16 mouse cellular contexts compared by ENCODE assay signal in the genomic region with DNA sequence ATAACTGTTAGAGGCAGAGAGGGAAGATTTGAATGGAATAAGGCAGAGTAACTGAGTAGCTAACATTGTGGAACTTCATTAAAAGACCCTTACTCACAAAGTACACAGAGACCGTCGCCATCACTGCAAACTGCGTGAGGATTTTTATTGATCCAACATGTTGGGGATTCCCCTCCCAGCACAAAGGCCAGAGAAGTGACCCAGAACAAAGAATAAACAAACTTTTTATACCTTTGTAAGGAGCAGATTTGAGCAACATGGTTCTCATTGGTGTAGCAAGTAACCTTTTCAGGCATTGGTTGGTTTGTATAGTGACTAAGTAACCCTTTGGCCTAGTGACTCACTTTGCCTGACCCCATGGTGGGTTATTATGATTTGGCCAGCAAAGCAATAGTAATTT.
"Had no signal": no experiment of that assay in that cellular context is flagged by ENCODE, and none has a peak within 500 bp of the region (broad histone marks: within the 10 kb centered on the region; RNA-seq: fewer than 3 reads in every experiment).

No protein-coding gene starts in this region.

- H3K9me3 ChIP-seq: neural tube, embryonic 13.5 days; neural tube, embryonic 15.5 days; stomach, embryonic 15.5 days had no signal

- H3K4me1 ChIP-seq: neural tube, embryonic 13.5 days; neural tube, embryonic 15.5 days; stomach, embryonic 15.5 days had no signal

- H3K36me3 ChIP-seq: neural tube, embryonic 13.5 days; neural tube, embryonic 15.5 days; stomach, embryonic 15.5 days had no signal

- H3K27me3 ChIP-seq: neural tube, embryonic 13.5 days; neural tube, embryonic 15.5 days; stomach, embryonic 15.5 days had no signal

- DNase-seq: retina, postnatal 1 day; right cerebral cortex, adult 18-20 months; right cerebral cortex, postnatal 14 days; right cerebral cortex, postnatal 25 days; right cerebral cortex, postnatal 4 days; spleen, adult 18-20 months; thymus, adult 18-20 months; thymus, adult 2 months; thymus, postnatal 14 days; thymus, postnatal 25 days; thymus, postnatal 36 days; thymus, postnatal 4 days had no signal

- H3K27ac ChIP-seq: neural tube, embryonic 13.5 days; neural tube, embryonic 15.5 days; stomach, embryonic 15.5 days; stomach, postnatal 0 days had no signal

- H3K4me2 ChIP-seq: neural tube, embryonic 13.5 days; neural tube, embryonic 15.5 days; stomach, embryonic 15.5 days had no signal

- H3K4me3 ChIP-seq: neural tube, embryonic 13.5 days; neural tube, embryonic 15.5 days; stomach, embryonic 15.5 days had no signal

- H3K9ac ChIP-seq: neural tube, embryonic 13.5 days; neural tube, embryonic 15.5 days; stomach, embryonic 15.5 days had no signal
